Mouse (Mus musculus) stomach, postnatal 0 days (tissue): ENCODE measurements at regions not wholly inside any gene's neighbourhood (a gene's known extent, or its start where the extent isn't known, plus 50 kb on each side); places are given as distances from the start of the nearest gene placed in this dataset.

Experiments
- ATAC-seq: fragments of 200-750 bp; cut with Nextera tagmentation; 2 replicates; pipeline ENCODE4 v1.8.0; 2017; ENCODE audit not compliant: low FRiP score, low TSS enrichment
- DNase-seq: peaks from one replicate; pipeline ENCODE4 v3.0.0-alpha.2; 2016; ENCODE audit warnings: low spot score
- H3K27ac ChIP-seq: fragments of 300-500 bp; sonication (generic); replicated peaks from 2 replicates; pipeline ENCODE4 v1.5.1; 2014; ENCODE audit warnings: mild to moderate bottlenecking, control low read depth
- H3K27me3 ChIP-seq: fragments of 300-500 bp; sonication (generic); 2 replicates; pipeline ENCODE4 v1.6.1; 2014; ENCODE audit warnings: low read length; ENCODE audit not compliant: control insufficient read depth, insufficient read depth
- H3K36me3 ChIP-seq: fragments of 300-500 bp; sonication (generic); 2 replicates; pipeline ENCODE4 v1.6.1; 2014; ENCODE audit warnings: low read length, mixed read lengths; ENCODE audit not compliant: control insufficient read depth, insufficient read depth
- H3K4me1 ChIP-seq: fragments of 300-500 bp; sonication (generic); replicated peaks from 2 replicates; pipeline ENCODE4 v1.6.1; 2014; ENCODE audit warnings: antibody characterized with exemption; ENCODE audit not compliant: control insufficient read depth, insufficient read depth
- H3K4me2 ChIP-seq: fragments of 300-500 bp; sonication (generic); replicated peaks from 2 replicates; pipeline ENCODE4 v1.6.1; 2014; ENCODE audit warnings: low read depth, mild to moderate bottlenecking, control low read depth, moderate library complexity
- H3K4me3 ChIP-seq: fragments of 300-500 bp; sonication (generic); 2 replicates; pipeline ENCODE4 v1.5.1; 2014; ENCODE audit warnings: low read depth, low read length, control low read depth
- H3K9ac ChIP-seq: fragments of 300-500 bp; sonication (generic); 2 replicates; pipeline ENCODE4 v1.6.1; 2014; ENCODE audit warnings: mild to moderate bottlenecking, low read length, control low read depth, mixed read lengths
- H3K9me3 ChIP-seq: fragments of 300-500 bp; sonication (generic); 2 replicates; pipeline ENCODE4 v1.6.1; 2016; ENCODE audit warnings: low read length; ENCODE audit not compliant: control insufficient read depth
- CTCF ChIP-seq: IDR thresholded peaks from 2 replicates; pipeline ENCODE4 v1.5.1; 2016; ENCODE audit warnings: antibody characterized with exemption, low read depth, mild to moderate bottlenecking, moderate library complexity
- EP300 ChIP-seq: optimal IDR thresholded peaks from 2 replicates; pipeline ENCODE3; 2016; ENCODE audit warnings: antibody characterized with exemption
- WGBS: fragments of 180-500 bp; shearing (Covaris S2); extraction: QIAGEN DNeasy Blood & Tissue Kit; methylation state at CpG from one replicate; pipeline ENCODE4 v1.1.7; 2014; 5-methylcytosine and 5-hydroxymethylcytosine counted together

DNA sequence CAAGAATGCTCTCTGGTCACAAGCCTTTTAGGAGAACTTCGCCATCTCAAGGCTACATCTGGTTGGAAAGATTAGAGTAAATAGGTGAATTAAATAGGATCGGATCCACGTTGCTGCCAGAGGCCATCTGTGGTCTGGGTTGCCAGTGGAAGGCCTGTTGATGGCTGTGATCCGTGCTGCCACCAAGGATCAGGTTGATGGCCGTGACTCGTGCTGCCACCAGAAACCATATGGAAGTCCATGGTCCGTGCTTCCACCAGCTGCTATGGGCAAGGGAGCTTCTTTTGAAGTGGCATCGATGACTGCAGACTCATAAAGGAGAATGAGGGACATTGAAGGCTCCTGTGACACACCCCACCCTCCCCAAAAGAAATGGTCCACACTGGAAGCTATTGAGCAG, 79.6 kb downstream of the Atp1a1 start:
- no peak overlapping the region for H3K4me3 ChIP-seq
- no peaks in the 10 kb centered on the region for H3K27me3 ChIP-seq
- no peak overlapping the region for H3K27ac ChIP-seq
- H3K36me3 ChIP-seq, result no peaks in the 10 kb centered on the region
- no peaks in the 10 kb centered on the region for H3K9me3 ChIP-seq
- H3K4me1 ChIP-seq, result peaks cover 8% of the 10 kb centered on the region; the same call in 1 of the 2 replicates
- WGBS, result 93% methylated on average over 8 of the region's 8 CpGs
- H3K9ac ChIP-seq, result no peak overlapping the region
- TF ChIP-seq EP300, result no peak
- no peak for TF ChIP-seq CTCF
- no peak overlapping the region for H3K4me2 ChIP-seq
- ATAC-seq, result no peak
- DNase-seq, result no peak

DNA sequence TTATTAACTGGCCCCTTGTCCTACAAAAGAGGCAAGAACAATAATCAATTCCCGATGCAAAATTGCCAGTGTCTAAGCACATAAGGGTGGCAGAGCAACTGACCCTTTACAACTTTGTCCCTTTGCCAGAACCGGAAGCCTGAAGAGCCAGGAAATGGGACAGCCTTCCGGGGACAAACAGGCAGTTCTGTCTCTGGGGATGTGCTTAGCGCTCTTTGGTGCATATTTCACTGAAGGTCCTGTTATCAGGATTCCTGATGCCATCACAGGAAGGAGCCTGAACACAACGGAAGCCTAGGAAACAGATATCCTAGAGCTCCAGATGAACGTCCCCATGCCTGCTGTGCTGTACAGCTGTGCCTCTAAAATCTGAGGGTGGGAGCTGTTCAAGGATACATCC, 80.0 kb downstream of the Atp1a1 start:
- Histone ChIP-seq H3K4me3 (no peak overlapping the region), H3K36me3 (no peaks in the 10 kb centered on the region), H3K9ac (no peak overlapping the region), H3K27me3 (no peaks in the 10 kb centered on the region), H3K9me3 (no peaks in the 10 kb centered on the region), H3K27ac (no peak overlapping the region), H3K4me2 (no peak overlapping the region), H3K4me1 (peaks cover 8% of the 10 kb centered on the region; the same call in 1 of the 2 replicates)
- ATAC-seq (no peak), DNase-seq (no peak)
- WGBS, result 67% methylated on average over 6 of the region's 6 CpGs
- TF ChIP-seq EP300, result no peak
- no peak for TF ChIP-seq CTCF

GRCm38 (mm10) chr3:101523239-101523638, 81.2 kb downstream of the Atp1a1 start:
- peaks cover 3% of the 10 kb centered on the region for H3K4me1 ChIP-seq
- no peak overlapping the region for H3K4me2 ChIP-seq
- TF ChIP-seq EP300 (no peak), CTCF (no peak)
- H3K27ac ChIP-seq, result no peak overlapping the region
- H3K27me3 ChIP-seq, result no peaks in the 10 kb centered on the region
- whole genome bisulfite sequencing, result 89% methylated on average over 5 of the region's 5 CpGs
- H3K9me3 ChIP-seq, result no peaks in the 10 kb centered on the region
- no peak for DNase-seq
- no peaks in the 10 kb centered on the region for H3K36me3 ChIP-seq
- H3K4me3 ChIP-seq, result no peak overlapping the region
- H3K9ac ChIP-seq, result no peak overlapping the region
- ATAC-seq, result no peak

DNA sequence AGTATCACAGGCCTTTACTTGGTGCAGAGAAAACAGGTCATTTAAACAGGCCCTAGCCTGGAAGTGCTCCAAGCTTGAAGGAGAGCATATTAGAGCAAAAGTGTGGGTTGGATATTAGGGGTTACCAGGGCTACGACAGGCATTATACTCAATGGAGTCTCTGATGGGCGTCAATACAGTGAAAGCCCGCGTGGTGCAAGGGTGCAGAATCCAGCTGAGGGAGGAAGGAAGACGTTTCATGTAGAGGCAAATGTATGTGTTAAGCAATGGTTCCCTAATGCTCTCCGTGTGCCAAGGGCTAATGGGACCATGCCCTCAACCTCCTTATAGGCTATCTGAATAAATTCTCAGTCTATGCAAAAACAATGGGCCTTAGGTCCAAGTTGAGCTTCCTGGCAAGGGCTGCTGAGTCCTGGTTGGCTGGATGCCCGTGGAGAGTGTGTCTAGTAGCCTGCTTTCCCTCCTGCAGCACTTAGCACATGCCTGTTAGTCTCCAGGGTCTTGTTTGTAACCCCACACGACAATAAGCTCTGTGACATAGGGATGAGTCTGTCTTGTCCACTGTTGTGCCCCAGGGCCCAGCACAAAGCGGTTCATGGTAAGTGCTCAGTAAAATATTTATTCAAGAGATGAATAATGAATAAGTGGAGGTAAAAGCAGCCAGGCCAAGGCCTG, 82.1 kb downstream of the Atp1a1 start:
- no peak for ATAC-seq
- WGBS, result 59% methylated on average over 9 of the region's 9 CpGs
- Histone ChIP-seq H3K27me3 (no peaks in the 10 kb centered on the region), H3K4me2 (no peak overlapping the region), H3K27ac (0 out of 2 replicates have a peak overlapping the region, but pooled peaks have one; percentile 4), H3K4me3 (no peak overlapping the region), H3K9ac (no peak overlapping the region), H3K4me1 (no peaks in the 10 kb centered on the region; the same call in 1 of the 2 replicates), H3K36me3 (no peaks in the 10 kb centered on the region), H3K9me3 (no peaks in the 10 kb centered on the region)
- peak; percentile 52 for DNase-seq
- TF ChIP-seq CTCF (no peak), EP300 (no peak)

DNA sequence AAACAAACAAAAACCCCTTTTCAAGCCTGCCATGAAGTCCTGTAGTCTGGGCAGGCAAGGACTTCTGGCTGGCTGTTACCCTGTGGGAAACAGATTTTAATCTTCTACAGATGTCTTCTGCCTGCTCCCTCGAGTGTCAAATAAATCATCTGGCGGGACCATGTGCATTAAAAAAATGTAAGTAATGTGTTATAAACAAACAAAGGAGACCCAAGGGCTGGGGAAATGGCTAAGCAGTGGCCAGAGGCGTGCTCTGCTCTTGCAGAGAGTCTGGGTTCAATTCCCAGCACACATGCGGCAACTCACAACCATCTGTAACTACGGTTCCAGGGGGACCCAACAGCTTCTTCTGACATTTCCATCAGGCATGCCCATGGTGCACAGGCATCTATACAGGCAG, 83.3 kb downstream of the Atp1a1 start:
- Histone ChIP-seq H3K9ac (no peak overlapping the region), H3K27ac (no peak overlapping the region), H3K4me2 (no peak overlapping the region), H3K9me3 (no peaks in the 10 kb centered on the region), H3K27me3 (no peaks in the 10 kb centered on the region), H3K4me3 (no peak overlapping the region), H3K4me1 (no peaks in the 10 kb centered on the region; the same call in 1 of the 2 replicates), H3K36me3 (no peaks in the 10 kb centered on the region)
- DNase-seq (no peak), ATAC-seq (no peak)
- 58% methylated on average over 5 of the region's 5 CpGs for WGBS
- no peak for TF ChIP-seq EP300
- no peak for TF ChIP-seq CTCF

- H3K27ac ChIP-seq, result peak overlapping the region; percentile 86
- DNase-seq (no peak), ATAC-seq (no peak)
- no peaks in the 10 kb centered on the region for H3K9me3 ChIP-seq
- H3K36me3 ChIP-seq, result no peaks in the 10 kb centered on the region
- no peak for TF ChIP-seq EP300
- no peak for TF ChIP-seq CTCF
- H3K4me2 ChIP-seq, result no peak overlapping the region
- no peak overlapping the region for H3K4me3 ChIP-seq
- no peaks in the 10 kb centered on the region; the same call in 1 of the 2 replicates for H3K4me1 ChIP-seq
- WGBS, result 65% methylated on average over 6 of the region's 6 CpGs
- no peak overlapping the region for H3K9ac ChIP-seq
- no peaks in the 10 kb centered on the region for H3K27me3 ChIP-seq
Observed at GRCm38 (mm10) chr3:101520115-101520514, 84.4 kb downstream of the Atp1a1 start.
